Mouse (Mus musculus) limb, embryonic 10.5 days (tissue): ENCODE measurements around the gene Tsc1. TPM values are rescaled to one million over a fixed set of nuclear protein-coding genes. Genes with fewer than 3 reads are reported as not detected.

Experiments
- DNase-seq: peaks from one replicate; pipeline ENCODE4 v3.0.0-alpha.2; 2017; ENCODE audit warnings: low spot score
- H3K27ac ChIP-seq: fragments of 300-500 bp; sonication (generic); 2 replicates; pipeline ENCODE4 v1.5.1; 2016; ENCODE audit warnings: mild to moderate bottlenecking
- H3K27me3 ChIP-seq: fragments of 300-500 bp; sonication (generic); 2 replicates; pipeline ENCODE4 v1.6.1; 2016; ENCODE audit warnings: low read depth, mild to moderate bottlenecking; ENCODE audit not compliant: poor library complexity, severe bottlenecking
- H3K36me3 ChIP-seq: fragments of 300-500 bp; sonication (generic); 2 replicates; pipeline ENCODE4 v1.6.1; 2016; ENCODE audit warnings: mild to moderate bottlenecking, moderate library complexity
- H3K4me1 ChIP-seq: fragments of 300-500 bp; sonication (generic); 2 replicates; pipeline ENCODE4 v1.6.1; 2016
- H3K4me3 ChIP-seq: fragments of 300-500 bp; sonication (generic); 2 replicates; pipeline ENCODE4 v1.5.1; 2016; ENCODE audit warnings: mild to moderate bottlenecking, moderate library complexity
- H3K9me3 ChIP-seq: fragments of 300-500 bp; sonication (generic); replicated peaks from 2 replicates; pipeline ENCODE4 v1.6.1; 2016; ENCODE audit warnings: mild to moderate bottlenecking
- WGBS: fragments of 180-500 bp; shearing (Covaris S2); methylation state at CpG from one replicate; pipeline ENCODE4 v1.1.7; 2016; 5-methylcytosine and 5-hydroxymethylcytosine counted together
- polyA plus RNA-seq: library from polyadenylated mRNA; unstranded; fragments of >200 nt; fragmentation: Nextera tagmentation; extraction: Ambion mirVana; gene quantifications from 2 replicates; pipeline ENCODE4 v1.2.1, GENCODE M21; 2016

The Tsc1 gene
- polyA plus RNA-seq, 1 experiment from 2014 or later, result 26.9 TPM

DNA sequence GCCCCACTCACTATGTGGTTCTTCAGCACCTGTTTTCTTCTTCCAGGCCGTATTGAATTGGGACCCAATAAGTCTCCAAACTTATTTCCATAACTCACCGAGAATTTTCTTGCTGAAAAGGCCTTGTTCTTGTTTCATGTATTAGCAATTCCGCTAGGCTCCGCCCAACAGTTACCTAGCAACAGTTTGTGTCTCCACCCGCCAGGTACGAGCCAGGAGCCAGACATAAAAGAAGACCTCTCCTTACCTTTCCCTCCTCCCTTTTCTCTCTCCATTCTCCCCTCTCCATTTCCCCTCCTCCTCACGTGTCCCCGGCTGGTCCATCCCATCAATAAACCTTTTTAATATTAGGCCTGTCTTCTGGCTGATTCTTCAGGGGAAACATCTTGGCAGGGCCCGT, 2.7 kb upstream of the Tsc1 start:
- 15% methylated on average over 9 of the region's 9 CpGs for WGBS
- Histone ChIP-seq H3K4me3 (peak overlapping the region; percentile 32), H3K27ac (peak overlapping the region; percentile 32), H3K9me3 (no peaks in the 10 kb centered on the region), H3K36me3 (no peaks in the 10 kb centered on the region), H3K27me3 (peaks cover 12% of the 10 kb centered on the region; the same call in 1 of the 2 replicates), H3K4me1 (peaks cover 38% of the 10 kb centered on the region)
- DNase-seq, result no peak

GRCm38 (mm10) chr2:28638886-28639285, 2.1 kb upstream of the Tsc1 start:
- H3K9me3 ChIP-seq, result no peaks in the 10 kb centered on the region
- no peaks in the 10 kb centered on the region for H3K36me3 ChIP-seq
- WGBS, result 6% methylated on average over 9 of the region's 9 CpGs
- peak overlapping the region; percentile 32 for H3K4me3 ChIP-seq
- peaks cover 12% of the 10 kb centered on the region; the same call in 1 of the 2 replicates for H3K27me3 ChIP-seq
- peaks cover 38% of the 10 kb centered on the region for H3K4me1 ChIP-seq
- peak; percentile 65 for DNase-seq
- H3K27ac ChIP-seq, result peak overlapping the region; percentile 32

DNA sequence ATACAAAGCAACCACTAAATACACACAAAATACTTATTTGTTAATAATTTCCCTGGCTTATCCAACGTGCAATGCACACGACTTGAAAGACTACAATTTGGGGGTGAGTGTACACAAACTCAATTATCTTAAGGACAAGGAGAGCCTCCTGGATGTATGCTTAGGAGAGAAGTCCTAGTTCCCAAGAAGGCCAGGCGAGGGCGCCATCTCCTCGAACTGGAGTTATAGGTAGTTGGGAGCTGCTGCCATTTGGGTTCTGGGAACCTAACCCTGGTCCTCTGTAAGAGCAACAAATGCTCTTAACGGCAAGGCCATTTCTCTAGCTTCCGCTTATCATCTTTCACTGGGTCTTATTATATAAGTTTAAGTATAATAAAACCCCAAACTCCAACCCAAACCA, 1.2 kb upstream of the Tsc1 start:
- Histone ChIP-seq H3K4me1 (peaks cover 38% of the 10 kb centered on the region), H3K4me3 (no peak overlapping the region), H3K27ac (no peak overlapping the region), H3K36me3 (no peaks in the 10 kb centered on the region), H3K27me3 (peaks cover 12% of the 10 kb centered on the region; the same call in 1 of the 2 replicates), H3K9me3 (no peaks in the 10 kb centered on the region)
- WGBS, result 56% methylated on average over 7 of the region's 7 CpGs
- DNase-seq, result no peak

DNA sequence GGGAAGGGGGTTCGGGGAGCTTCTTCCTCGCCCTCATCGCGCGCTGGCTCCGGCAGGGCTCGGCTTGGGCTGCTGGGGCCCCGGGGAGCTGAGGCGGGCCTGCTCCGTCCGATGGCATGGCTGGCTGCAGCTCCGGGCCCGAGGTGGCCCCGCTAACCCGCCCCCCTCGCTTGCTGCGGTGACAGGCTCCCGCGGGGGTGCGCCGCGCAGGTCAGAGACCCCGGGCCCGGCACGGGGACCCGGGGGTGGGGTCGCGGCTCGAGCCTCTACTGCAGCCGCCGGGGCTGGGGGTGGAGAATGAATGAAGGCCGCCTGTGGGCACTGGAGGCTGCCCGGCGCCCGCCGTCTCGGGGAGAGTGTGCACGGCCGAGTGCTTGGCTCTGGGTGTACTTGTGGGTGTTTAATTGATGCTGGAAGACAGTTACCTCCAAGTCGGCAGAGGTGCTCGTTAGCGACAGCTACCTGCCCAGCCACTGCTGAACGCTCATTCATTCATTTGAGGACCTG, 460 bp downstream of the Tsc1 start:
- Histone ChIP-seq H3K27ac (peak overlapping the region; percentile 96), H3K4me1 (peaks cover 33% of the 10 kb centered on the region), H3K9me3 (no peaks in the 10 kb centered on the region), H3K36me3 (no peaks in the 10 kb centered on the region), H3K27me3 (peaks cover 12% of the 10 kb centered on the region; the same call in 1 of the 2 replicates), H3K4me3 (peak overlapping the region; percentile 86)
- peak; percentile 71 for DNase-seq
- under 1% methylated on average over 43 of the region's 43 CpGs for WGBS

DNA sequence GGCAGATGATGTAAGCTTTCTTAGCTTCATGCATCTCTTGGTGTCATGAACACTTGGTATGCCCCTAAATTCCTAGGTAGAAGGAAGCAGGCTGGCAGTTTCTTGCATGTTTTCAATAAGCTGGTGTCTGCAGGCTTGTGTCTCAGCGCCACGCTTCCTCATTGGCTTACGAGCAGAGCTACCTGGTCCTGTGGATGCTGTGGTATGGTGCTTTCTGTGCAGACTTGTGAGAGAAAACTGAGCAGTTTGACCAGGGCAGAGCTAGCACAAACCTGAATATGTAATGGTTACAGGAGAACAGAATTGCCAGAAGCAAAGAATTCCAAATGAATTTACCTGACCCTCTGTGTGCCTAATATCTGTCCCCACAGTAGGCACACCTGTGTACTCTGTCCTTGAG, 2.1 kb downstream of the Tsc1 start:
- H3K4me3 ChIP-seq, result no peak overlapping the region
- H3K27me3 ChIP-seq, result 0 out of 2 replicates have a peak, but pooled peaks cover 2% of the 10 kb centered on the region
- H3K27ac ChIP-seq, result no peak overlapping the region
- 79% methylated on average over 3 of the region's 3 CpGs for WGBS
- H3K9me3 ChIP-seq, result no peaks in the 10 kb centered on the region
- peaks cover 31% of the 10 kb centered on the region for H3K4me1 ChIP-seq
- H3K36me3 ChIP-seq, result no peaks in the 10 kb centered on the region
- DNase-seq, result no peak

- no peak overlapping the region for H3K4me3 ChIP-seq
- no peaks in the 10 kb centered on the region for H3K9me3 ChIP-seq
- no peaks in the 10 kb centered on the region for H3K4me1 ChIP-seq
- no peak overlapping the region for H3K27ac ChIP-seq
- no peaks in the 10 kb centered on the region for H3K27me3 ChIP-seq
- no peak for DNase-seq
- H3K36me3 ChIP-seq, result peaks cover 14% of the 10 kb centered on the region
Measured at GRCm38 (mm10) chr2:28650526-28650925, 9.5 kb downstream of the Tsc1 start.

- DNase-seq, result no peak
- WGBS, result 95% methylated on average over 7 of the region's 7 CpGs
- H3K9me3 ChIP-seq, result no peaks in the 10 kb centered on the region
- H3K36me3 ChIP-seq, result peaks cover 32% of the 10 kb centered on the region
- H3K4me1 ChIP-seq, result no peaks in the 10 kb centered on the region
- no peak overlapping the region for H3K4me3 ChIP-seq
- H3K27me3 ChIP-seq, result no peaks in the 10 kb centered on the region
- H3K27ac ChIP-seq, result no peak overlapping the region
Measured at GRCm38 (mm10) chr2:28653351-28653750, 12.3 kb downstream of the Tsc1 start.

DNA sequence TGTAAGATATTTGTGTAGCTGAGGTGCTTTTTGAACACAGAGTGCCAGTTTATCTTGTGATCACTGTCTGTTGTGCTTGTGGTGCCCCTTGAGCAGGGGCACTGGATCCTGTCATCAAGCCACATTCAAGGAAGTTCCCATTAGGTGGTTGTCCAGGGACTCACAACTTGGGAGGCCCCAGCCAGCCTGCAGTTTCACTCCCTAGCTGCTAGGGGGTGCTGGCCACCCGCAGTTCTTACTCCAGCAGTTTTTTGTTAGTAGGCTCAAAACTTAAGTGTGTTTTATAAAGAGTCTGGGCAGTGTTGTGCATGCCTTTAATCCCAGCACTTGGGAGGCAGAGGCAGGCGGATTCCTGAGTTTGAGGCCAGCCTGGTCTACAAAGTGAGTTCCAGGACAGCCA, 13.3 kb downstream of the Tsc1 start:
- H3K27ac ChIP-seq, result no peak overlapping the region
- WGBS, result 65% methylated on average over 2 of the region's 2 CpGs
- DNase-seq, result peak; percentile 41

GRCm38 (mm10) chr2:28656216-28656615, 15.2 kb downstream of the Tsc1 start:
- no peak overlapping the region for H3K27ac ChIP-seq
- no peaks in the 10 kb centered on the region for H3K4me1 ChIP-seq
- WGBS, result 78% methylated on average over 8 of the region's 8 CpGs
- H3K27me3 ChIP-seq, result no peaks in the 10 kb centered on the region
- no peaks in the 10 kb centered on the region for H3K9me3 ChIP-seq
- no peak overlapping the region for H3K4me3 ChIP-seq
- no peak for DNase-seq
- H3K36me3 ChIP-seq, result peaks cover 61% of the 10 kb centered on the region

More for the DNA sequence above, 13.3 kb downstream of the Tsc1 start:
- Histone ChIP-seq H3K4me1 (no peaks in the 10 kb centered on the region), H3K27me3 (no peaks in the 10 kb centered on the region), H3K36me3 (peaks cover 41% of the 10 kb centered on the region), H3K9me3 (no peaks in the 10 kb centered on the region), H3K4me3 (no peak overlapping the region)

DNA sequence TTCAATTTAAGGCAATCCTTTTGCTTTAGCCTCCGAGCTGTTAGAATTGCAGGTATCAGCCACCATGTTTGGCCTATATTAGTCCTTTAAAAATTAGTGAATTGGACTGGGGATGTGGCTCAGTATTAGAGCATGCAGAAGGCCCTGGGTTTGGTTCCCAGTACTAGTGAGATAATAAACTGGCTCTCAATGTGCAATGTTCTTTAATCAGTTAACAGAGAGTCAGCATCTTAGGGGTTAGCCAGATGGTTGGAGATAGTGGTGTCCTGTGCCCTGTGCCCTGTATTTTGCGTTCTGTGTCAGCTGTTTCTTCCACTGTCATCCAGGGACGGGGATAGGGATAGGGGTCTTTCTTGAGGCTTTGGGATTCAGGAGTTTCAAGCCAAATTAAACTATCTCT, 21.9 kb downstream of the Tsc1 start:
- Histone ChIP-seq H3K4me1 (peaks cover 11% of the 10 kb centered on the region; the same call in 1 of the 2 replicates), H3K4me3 (no peak overlapping the region), H3K9me3 (no peaks in the 10 kb centered on the region), H3K27me3 (no peaks in the 10 kb centered on the region), H3K36me3 (peaks cover 98% of the 10 kb centered on the region), H3K27ac (no peak overlapping the region)
- WGBS, result 90% methylated on average over 3 of the region's 3 CpGs
- no peak for DNase-seq

GRCm38 (mm10) chr2:28665818-28666217, 24.8 kb downstream of the Tsc1 start:
- peak; percentile 39 for DNase-seq
- H3K9me3 ChIP-seq, result no peaks in the 10 kb centered on the region
- no peaks in the 10 kb centered on the region for H3K27me3 ChIP-seq
- no peak overlapping the region for H3K27ac ChIP-seq
- peaks cover 97% of the 10 kb centered on the region for H3K36me3 ChIP-seq
- 51% methylated on average over 3 of the region's 3 CpGs for WGBS
- H3K4me3 ChIP-seq, result no peak overlapping the region
- peaks cover 11% of the 10 kb centered on the region; the same call in 1 of the 2 replicates for H3K4me1 ChIP-seq

GRCm38 (mm10) chr2:28671438-28671837, 30.4 kb downstream of the Tsc1 start:
- Histone ChIP-seq H3K4me1 (peaks cover under 1% of the 10 kb centered on the region; the same call in 1 of the 2 replicates), H3K4me3 (no peak overlapping the region), H3K9me3 (no peaks in the 10 kb centered on the region), H3K36me3 (peaks cover 97% of the 10 kb centered on the region), H3K27ac (no peak overlapping the region), H3K27me3 (no peaks in the 10 kb centered on the region)
- WGBS, result 89% methylated on average over 2 of the region's 2 CpGs
- DNase-seq, result no peak

GRCm38 (mm10) chr2:28676005-28676404, 35.0 kb downstream of the Tsc1 start:
- Histone ChIP-seq H3K4me1 (no peaks in the 10 kb centered on the region), H3K9me3 (no peaks in the 10 kb centered on the region), H3K27me3 (no peaks in the 10 kb centered on the region), H3K27ac (no peak overlapping the region), H3K4me3 (no peak overlapping the region), H3K36me3 (peaks cover 97% of the 10 kb centered on the region)
- DNase-seq, result no peak
- 95% methylated on average over 8 of the region's 8 CpGs for WGBS

- no peaks in the 10 kb centered on the region for H3K4me1 ChIP-seq
- no peaks in the 10 kb centered on the region for H3K27me3 ChIP-seq
- 53% methylated on average over 4 of the region's 4 CpGs for WGBS
- H3K27ac ChIP-seq, result no peak overlapping the region
- peaks cover 100% of the 10 kb centered on the region for H3K36me3 ChIP-seq
- H3K9me3 ChIP-seq, result no peaks in the 10 kb centered on the region
- no peak for DNase-seq
- H3K4me3 ChIP-seq, result no peak overlapping the region
Measured at GRCm38 (mm10) chr2:28680710-28681109, 39.7 kb downstream of the Tsc1 start.
